Mouse (Mus musculus) myocyte (in vitro differentiated cells): ENCODE measurements around the gene Rbm18.

Experiments used
- CEBPB ChIP-seq: IDR thresholded peaks from 2 replicates; pipeline ENCODE4 v1.6.1; 2011; ENCODE audit warnings: mild to moderate bottlenecking, moderate library complexity; ENCODE audit not compliant: poor library complexity, insufficient read depth, severe bottlenecking
- E2F4 ChIP-seq: IDR thresholded peaks from one replicate; pipeline ENCODE4 v1.6.1; 2011; ENCODE audit warnings: mild to moderate bottlenecking, control low read depth, moderate library complexity; ENCODE audit not compliant: insufficient read depth
- MAX ChIP-seq: IDR thresholded peaks from one replicate; pipeline ENCODE4 v1.6.1; 2011; ENCODE audit warnings: low read depth, mild to moderate bottlenecking, control low read depth
- MYOD1 ChIP-seq, 3 experiments: IDR thresholded peaks; one replicate each; pipeline ENCODE4 v1.6.1; 2011; ENCODE audit warnings: control low read depth in 2 of 3, low read depth in 2 of 3, mild to moderate bottlenecking in 2 of 3, moderate library complexity in 1 of 3; ENCODE audit not compliant: insufficient read length in 2 of 3, control insufficient read depth in 1 of 3
- MYOG ChIP-seq, 3 experiments: IDR thresholded peaks; one replicate each; pipeline ENCODE4 v1.6.1; 2011; ENCODE audit warnings: control low read depth in 2 of 3, low read depth in 2 of 3, mild to moderate bottlenecking in 2 of 3; ENCODE audit not compliant: insufficient read length in 2 of 3, control insufficient read depth in 1 of 3, insufficient read depth in 1 of 3
- POLR2A ChIP-seq: IDR thresholded peaks from one replicate; pipeline ENCODE4 v1.6.1; 2011; ENCODE audit warnings: low read depth, mild to moderate bottlenecking, control low read depth, moderate library complexity; ENCODE audit not compliant: insufficient read length
- POLR2AphosphoS2 ChIP-seq: IDR thresholded peaks from one replicate; pipeline ENCODE4 v1.6.1; 2011; ENCODE audit warnings: low read depth, control low read depth; ENCODE audit not compliant: insufficient read length
- TCF3 ChIP-seq: IDR thresholded peaks from one replicate; pipeline ENCODE4 v1.6.1; 2011; ENCODE audit warnings: low read depth, control low read depth; ENCODE audit not compliant: insufficient read length
- USF1 ChIP-seq: IDR thresholded peaks from one replicate; pipeline ENCODE4 v1.6.1; 2011; ENCODE audit warnings: low read depth, mild to moderate bottlenecking, control low read depth, moderate library complexity

- no peak for TF ChIP-seq POLR2AphosphoS2
- no peak for TF ChIP-seq MYOG (IDR thresholded peaks at IDR 0.05; ENCODE audit: control insufficient read depth in 1 of 3, insufficient read depth in 1 of 3, insufficient read length in 2 of 3, low read depth in 2 of 3)
- no peak for TF ChIP-seq POLR2A
- TF ChIP-seq E2F4 = no peak
- TF ChIP-seq MYOD1 (IDR thresholded peaks at IDR 0.05; ENCODE audit: control insufficient read depth in 1 of 3, insufficient read length in 2 of 3, low read depth in 2 of 3) = no peak
- no peak for TF ChIP-seq USF1
- TF ChIP-seq MAX = no peak
- TF ChIP-seq TCF3 = no peak
- TF ChIP-seq CEBPB = no peak
These were observed 9.7 kb downstream of the Rbm18 start for GRCm38 (mm10) chr2:36126795-36127429.
